In genomic region chr3:129437687-129438086, GRCm38 (mm10) we compare ENCODE assay signal across 18 mouse cellular contexts.
"Had no signal": no experiment of that assay in that cellular context is flagged by ENCODE, and none has a peak within 500 bp of the region (broad histone marks: within the 10 kb centered on the region; RNA-seq: fewer than 3 reads in every experiment).

No protein-coding gene starts in this region.

- H3K27ac ChIP-seq: left cerebral cortex, adult 2 months; limb, embryonic 12.5 days; limb, embryonic 15.5 days; lung, embryonic 15.5 days; stomach, embryonic 15.5 days had no signal

- H3K9me3 ChIP-seq: limb, embryonic 12.5 days; limb, embryonic 15.5 days; lung, embryonic 15.5 days; stomach, embryonic 15.5 days had no signal

- H3K4me1 ChIP-seq: limb, embryonic 12.5 days; limb, embryonic 15.5 days; lung, embryonic 15.5 days; stomach, embryonic 15.5 days had no signal

- H3K4me2 ChIP-seq: limb, embryonic 12.5 days; limb, embryonic 15.5 days; lung, embryonic 15.5 days; midbrain, embryonic 11.5 days; stomach, embryonic 15.5 days had no signal

- H3K4me3 ChIP-seq: left cerebral cortex, adult 2 months; limb, embryonic 12.5 days; limb, embryonic 15.5 days; lung, embryonic 15.5 days; stomach, embryonic 15.5 days had no signal

- H3K27me3 ChIP-seq: limb, embryonic 12.5 days; limb, embryonic 15.5 days; lung, embryonic 15.5 days; stomach, embryonic 15.5 days had no signal

- H3K36me3 ChIP-seq: limb, embryonic 12.5 days; limb, embryonic 15.5 days; lung, embryonic 15.5 days; stomach, embryonic 15.5 days had no signal

- H3K9ac ChIP-seq: limb, embryonic 12.5 days; limb, embryonic 15.5 days; lung, embryonic 15.5 days; stomach, embryonic 15.5 days had no signal

- DNase-seq: kidney, adult 2 months; kidney, postnatal 10 days; kidney, postnatal 36 days; layer of hippocampus, postnatal 36 days; left cerebral cortex, postnatal 4 days; lung, postnatal 10 days; lung, postnatal 4 days; midbrain, embryonic 14.5 days; right cerebral cortex, adult 18-20 months; right cerebral cortex, postnatal 14 days; spleen, adult 18-20 months; thymus, postnatal 25 days had no signal
